Mouse (Mus musculus): ENCODE results near the gene Hdac9.

Hdac9 gene

GRCm38 (mm10) chr12:34378637-34379036 lies 538.3 kb downstream of the Hdac9 start:
- DNase-seq (ENCODE audit: low read depth, low spot score): no peak

GRCm38 (mm10) chr12:34351906-34352305 lies 565.0 kb downstream of the Hdac9 start:
- DNase-seq (ENCODE audit: low read depth, low spot score): no peak

- DNase-seq (ENCODE audit: low read depth, low spot score): no peak
These were observed 569.4 kb downstream of the Hdac9 start for GRCm38 (mm10) chr12:34347529-34347928.

- DNase-seq (ENCODE audit: low read depth, low spot score): no peak
These were observed 574.1 kb downstream of the Hdac9 start for GRCm38 (mm10) chr12:34342761-34343160.

GRCm38 (mm10) chr12:34338886-34339285 lies 578.0 kb downstream of the Hdac9 start:
- no peak for DNase-seq (ENCODE audit: low read depth, low spot score)

- DNase-seq (ENCODE audit: low read depth, low spot score): no peak
These were observed 582.3 kb downstream of the Hdac9 start for GRCm38 (mm10) chr12:34334455-34335084.

- DNase-seq (ENCODE audit: low read depth, low spot score): no peak
These were observed 584.0 kb downstream of the Hdac9 start for GRCm38 (mm10) chr12:34332884-34333283.

GRCm38 (mm10) chr12:34327111-34327510 lies 589.8 kb downstream of the Hdac9 start:
- no peak for DNase-seq (ENCODE audit: low read depth, low spot score)

- no peak for DNase-seq (ENCODE audit: low read depth, low spot score)
These were observed 604.7 kb downstream of the Hdac9 start for GRCm38 (mm10) chr12:34312113-34312719.

- DNase-seq (ENCODE audit: low read depth, low spot score): no peak
These were observed 611.4 kb downstream of the Hdac9 start for GRCm38 (mm10) chr12:34305453-34305852.

GRCm38 (mm10) chr12:34292346-34292745 lies 624.5 kb downstream of the Hdac9 start:
- DNase-seq (ENCODE audit: low read depth, low spot score): no peak

- no peak for DNase-seq (ENCODE audit: low read depth, low spot score)
These were observed 629.7 kb downstream of the Hdac9 start for GRCm38 (mm10) chr12:34287218-34287617.

GRCm38 (mm10) chr12:34284888-34285287 lies 632.0 kb downstream of the Hdac9 start:
- DNase-seq (ENCODE audit: low read depth, low spot score): no peak

- no peak for DNase-seq (ENCODE audit: low read depth, low spot score)
These were observed 632.5 kb downstream of the Hdac9 start for GRCm38 (mm10) chr12:34284396-34284795.

- no peak for DNase-seq (ENCODE audit: low read depth, low spot score)
These were observed 638.1 kb downstream of the Hdac9 start for GRCm38 (mm10) chr12:34278822-34279221.

GRCm38 (mm10) chr12:34273816-34274215 lies 643.1 kb downstream of the Hdac9 start:
- DNase-seq (ENCODE audit: low read depth, low spot score): no peak

- no peak for DNase-seq (ENCODE audit: low read depth, low spot score)
These were observed 646.8 kb downstream of the Hdac9 start for GRCm38 (mm10) chr12:34270096-34270495.

- no peak for DNase-seq (ENCODE audit: low read depth, low spot score)
These were observed 647.3 kb downstream of the Hdac9 start for GRCm38 (mm10) chr12:34269472-34270040.

GRCm38 (mm10) chr12:34259651-34260050 lies 657.2 kb downstream of the Hdac9 start:
- DNase-seq (ENCODE audit: low read depth, low spot score): no peak

- no peak for DNase-seq (ENCODE audit: low read depth, low spot score)
These were observed 667.7 kb downstream of the Hdac9 start for GRCm38 (mm10) chr12:34249160-34249559.

GRCm38 (mm10) chr12:34248193-34249121 lies 668.4 kb downstream of the Hdac9 start:
- DNase-seq (ENCODE audit: low read depth, low spot score): no peak

GRCm38 (mm10) chr12:34238796-34239195 lies 678.1 kb downstream of the Hdac9 start:
- DNase-seq (ENCODE audit: low read depth, low spot score): no peak

All from skeletal muscle tissue, adult 2 months (tissue).